Mouse (Mus musculus): Measurements from ENCODE around the gene Zfp719. TPM values are rescaled to one million over a fixed set of nuclear protein-coding genes. Genes with fewer than 3 reads are reported as not detected.

The Zfp719 gene
- polyA plus RNA-seq, 1 experiment: 11.6 TPM

DNA sequence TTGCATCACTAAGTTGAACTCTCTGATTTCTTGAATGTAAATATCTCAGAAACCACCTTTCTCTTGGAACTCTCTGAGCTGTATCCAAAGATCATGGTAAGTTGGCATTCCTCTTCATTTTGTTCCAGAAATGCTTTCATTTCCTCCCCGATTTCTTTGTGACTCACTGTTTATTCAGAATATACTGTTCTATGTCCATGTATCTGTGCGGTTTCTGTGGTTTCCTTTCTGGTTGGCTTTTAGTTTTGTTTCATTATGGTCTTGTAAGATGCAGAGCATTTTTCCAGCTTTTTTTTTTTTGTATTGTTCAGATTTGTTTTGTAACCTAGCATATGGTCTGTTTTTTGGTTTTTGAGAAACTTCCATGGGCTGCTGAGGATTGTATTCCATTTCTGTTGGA lies 8.2 kb upstream of the Zfp719 start:
- WGBS: 97% methylated on average over 2 of the region's 2 CpGs
- H3K27me3 ChIP-seq (ENCODE audit: control insufficient read depth, insufficient read depth, low read length): no peaks in the 10 kb centered on the region
- H3K4me1 ChIP-seq (ENCODE audit: control insufficient read depth, insufficient read depth, low read length): no peaks in the 10 kb centered on the region
- DNase-seq: no peak
- no peak overlapping the region for H3K4me3 ChIP-seq (replicated peaks; ENCODE audit: insufficient read depth, low read depth, low read length)
- no peak overlapping the region for H3K27ac ChIP-seq (ENCODE audit: insufficient read depth, low read length)
- TF ChIP-seq CTCF (IDR thresholded peaks at IDR 0.05; ENCODE audit: borderline replicate concordance, insufficient read depth, low read depth, low read length): no peak
- TF ChIP-seq POLR2A (IDR thresholded peaks at IDR 0.05; ENCODE audit: borderline replicate concordance, insufficient read depth, low read length): no peak

DNA sequence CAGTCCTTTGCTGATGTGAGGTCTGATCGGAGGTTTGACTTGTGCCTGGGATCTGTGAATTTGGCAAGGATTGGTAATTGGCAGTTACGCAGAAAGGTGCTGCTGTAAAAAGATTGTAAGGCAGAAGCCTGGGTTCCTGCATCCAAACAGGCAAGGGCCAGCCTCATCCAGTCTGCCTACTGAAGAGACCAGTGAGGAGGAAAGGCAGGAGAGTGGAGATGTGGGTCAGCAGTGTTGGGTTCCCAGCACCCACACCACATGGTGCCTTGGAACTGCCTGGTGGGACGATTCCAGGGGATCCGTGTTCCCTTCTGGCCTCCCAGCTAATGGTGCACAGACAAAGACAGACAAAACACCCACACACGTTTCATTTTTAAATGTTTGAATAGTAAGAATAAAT lies 1.1 kb downstream of the Zfp719 start:
- no peaks in the 10 kb centered on the region for H3K27me3 ChIP-seq (ENCODE audit: control insufficient read depth, insufficient read depth, low read length)
- H3K4me3 ChIP-seq (replicated peaks; ENCODE audit: insufficient read depth, low read depth, low read length): peak overlapping the region; percentile 89
- 8% methylated on average over 5 of the region's 5 CpGs for WGBS
- H3K4me1 ChIP-seq (ENCODE audit: control insufficient read depth, insufficient read depth, low read length): peaks cover 7% of the 10 kb centered on the region
- no peak for TF ChIP-seq POLR2A (IDR thresholded peaks at IDR 0.05; ENCODE audit: borderline replicate concordance, insufficient read depth, low read length)
- H3K27ac ChIP-seq (ENCODE audit: insufficient read depth, low read length): peak overlapping the region; percentile 61; the same call in 1 of the 2 replicates
- DNase-seq: peak; percentile 27 to 28

DNA sequence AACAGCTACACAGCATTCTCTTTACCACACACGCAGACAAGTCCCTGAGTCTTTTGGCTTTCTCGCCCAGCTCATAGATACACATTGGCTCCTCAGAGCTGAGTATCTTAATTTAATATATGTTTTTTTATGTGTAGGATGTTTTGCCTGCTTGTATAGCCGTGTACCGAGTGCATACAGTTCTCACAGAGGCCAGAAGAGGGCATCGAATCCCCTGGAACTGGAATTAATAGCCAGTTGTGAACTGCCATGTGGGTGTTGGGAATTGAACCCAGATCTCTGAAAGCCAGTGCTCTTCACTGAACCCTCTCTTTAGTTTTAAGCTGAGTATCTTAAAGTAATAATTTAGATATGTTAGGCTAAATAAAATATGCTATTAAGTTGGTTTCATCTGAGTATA lies 5.4 kb downstream of the Zfp719 start:
- H3K4me1 ChIP-seq (ENCODE audit: control insufficient read depth, insufficient read depth, low read length): peaks cover 7% of the 10 kb centered on the region
- no peak for DNase-seq
- H3K27me3 ChIP-seq (ENCODE audit: control insufficient read depth, insufficient read depth, low read length): no peaks in the 10 kb centered on the region
- no peak overlapping the region for H3K27ac ChIP-seq (ENCODE audit: insufficient read depth, low read length)
- H3K4me3 ChIP-seq (replicated peaks; ENCODE audit: insufficient read depth, low read depth, low read length): no peak overlapping the region
- TF ChIP-seq CTCF (IDR thresholded peaks at IDR 0.05; ENCODE audit: borderline replicate concordance, insufficient read depth, low read depth, low read length) (no peak), POLR2A (IDR thresholded peaks at IDR 0.05; ENCODE audit: borderline replicate concordance, insufficient read depth, low read length) (no peak)
- WGBS: 83% methylated on average over 5 of the region's 5 CpGs

DNA sequence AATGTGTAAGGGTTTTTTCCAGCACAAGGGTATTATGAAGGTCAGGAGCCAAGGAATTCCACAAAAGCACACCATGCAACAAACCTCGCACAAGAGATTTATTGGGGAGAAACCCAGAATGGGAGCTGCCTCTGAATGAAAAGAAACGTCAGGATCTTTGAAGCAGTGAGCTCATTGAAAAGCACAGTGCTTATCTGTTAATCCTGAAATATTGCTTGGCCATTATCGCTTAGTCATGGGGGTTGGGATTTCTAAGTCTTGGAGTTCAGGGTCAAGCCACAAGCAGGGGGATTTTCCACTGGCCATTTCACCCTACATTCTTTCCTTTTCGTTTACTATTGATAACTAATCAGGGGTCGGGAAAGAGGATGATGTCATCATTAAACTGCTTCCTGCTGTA lies 22.5 kb downstream of the Zfp719 start:
- H3K27ac ChIP-seq (ENCODE audit: insufficient read depth, low read length): no peak overlapping the region
- no peaks in the 10 kb centered on the region for H3K4me1 ChIP-seq (ENCODE audit: control insufficient read depth, insufficient read depth, low read length)
- H3K27me3 ChIP-seq (ENCODE audit: control insufficient read depth, insufficient read depth, low read length): no peaks in the 10 kb centered on the region; the same call in 1 of the 2 replicates
- TF ChIP-seq CTCF (IDR thresholded peaks at IDR 0.05; ENCODE audit: borderline replicate concordance, insufficient read depth, low read depth, low read length) (no peak), POLR2A (IDR thresholded peaks at IDR 0.05; ENCODE audit: borderline replicate concordance, insufficient read depth, low read length) (no peak)
- no peak for DNase-seq
- WGBS: 41% methylated on average over 5 of the region's 5 CpGs
- no peak overlapping the region for H3K4me3 ChIP-seq (replicated peaks; ENCODE audit: insufficient read depth, low read depth, low read length)

DNA sequence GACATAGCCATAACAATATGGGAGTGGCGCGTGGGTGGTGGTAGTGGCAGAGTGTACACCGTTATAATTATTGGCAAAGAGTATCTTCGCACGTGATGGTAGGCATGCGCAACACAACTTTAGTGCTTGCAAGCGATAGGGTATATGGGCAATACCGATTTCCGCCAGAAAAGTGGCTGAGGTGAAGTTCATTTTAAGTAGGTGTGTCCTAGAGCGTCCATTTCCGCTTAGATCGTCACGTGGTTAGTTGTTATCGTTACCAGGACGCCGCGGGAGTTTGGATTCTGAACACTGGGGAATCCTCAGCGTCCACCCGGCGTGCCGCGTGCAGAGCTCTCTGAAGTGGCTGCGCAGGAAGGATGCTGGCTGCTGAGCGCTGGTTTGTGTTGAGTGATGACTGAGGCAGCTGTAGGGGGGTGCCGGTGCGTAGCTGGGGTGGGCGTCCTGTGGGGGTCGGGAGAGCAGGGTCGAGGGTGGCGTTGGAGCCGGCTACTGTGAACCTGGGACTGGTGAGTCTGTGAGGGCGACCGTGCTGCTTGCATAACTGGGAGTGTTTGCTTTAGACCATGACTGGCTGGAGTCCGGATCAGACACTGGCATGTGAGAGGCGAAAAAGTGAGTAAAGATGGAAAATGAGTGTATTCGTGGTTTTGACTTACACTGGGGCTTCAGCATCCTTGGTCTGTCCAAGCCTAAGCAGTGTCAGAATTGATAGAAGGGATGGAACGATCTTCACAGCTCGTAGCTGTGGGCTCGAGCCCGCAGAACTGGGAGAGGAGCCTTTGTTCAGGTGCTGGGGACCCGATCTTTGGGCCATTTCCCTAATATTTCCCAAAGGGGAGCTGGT lies 27.7 kb downstream of the Zfp719 start, which contains the start of gene Zfp819:
Zfp819 (plus strand) TSS at position 274 of the 847 bp plus-strand sequence.
- 13% methylated on average over 41 of the region's 41 CpGs for whole genome bisulfite sequencing
- TF ChIP-seq CTCF (IDR thresholded peaks at IDR 0.05; ENCODE audit: borderline replicate concordance, insufficient read depth, low read depth, low read length) (no peak), POLR2A (IDR thresholded peaks at IDR 0.05; ENCODE audit: borderline replicate concordance, insufficient read depth, low read length) (no peak)
- Histone ChIP-seq H3K4me1 (ENCODE audit: control insufficient read depth, insufficient read depth, low read length) (no peaks in the 10 kb centered on the region), H3K27ac (ENCODE audit: insufficient read depth, low read length) (no peak within 1 kb of the TSS), H3K4me3 (replicated peaks; ENCODE audit: insufficient read depth, low read depth, low read length) (peak within 1 kb of the TSS; percentile 30), H3K27me3 (ENCODE audit: control insufficient read depth, insufficient read depth, low read length) (no peaks in the 10 kb centered on the region; the same call in 1 of the 2 replicates)
- DNase-seq: peak; percentile 25 to 30

DNA sequence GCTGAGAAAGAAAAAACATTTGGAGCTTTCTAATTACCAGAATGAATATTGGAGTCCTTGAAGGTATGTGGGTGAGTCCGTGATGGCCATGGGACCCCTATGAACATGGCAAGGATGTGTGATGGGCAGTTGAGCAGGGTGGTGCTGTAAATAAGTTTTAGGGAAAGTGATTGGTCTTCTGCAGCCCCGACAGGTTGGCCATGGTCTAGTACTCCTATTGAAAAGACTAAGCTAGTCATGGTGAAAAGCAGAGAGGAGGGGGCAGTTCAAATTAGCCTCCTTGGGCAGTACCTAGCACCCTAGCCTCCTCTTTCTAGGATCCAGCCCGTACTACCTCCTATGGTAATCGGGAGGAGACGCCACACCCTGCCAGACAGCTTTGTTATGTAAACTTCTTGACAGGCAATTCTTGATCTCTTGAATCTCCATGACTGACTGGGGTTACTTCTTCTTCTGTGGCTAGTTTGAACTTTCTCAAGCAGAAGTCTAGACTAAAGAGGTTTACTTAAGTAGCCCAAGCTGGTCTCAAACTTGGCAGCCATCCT lies 28.4 kb downstream of the Zfp719 start:
- WGBS: 36% methylated on average over 5 of the region's 5 CpGs
- no peak overlapping the region for H3K27ac ChIP-seq (ENCODE audit: insufficient read depth, low read length)

DNA sequence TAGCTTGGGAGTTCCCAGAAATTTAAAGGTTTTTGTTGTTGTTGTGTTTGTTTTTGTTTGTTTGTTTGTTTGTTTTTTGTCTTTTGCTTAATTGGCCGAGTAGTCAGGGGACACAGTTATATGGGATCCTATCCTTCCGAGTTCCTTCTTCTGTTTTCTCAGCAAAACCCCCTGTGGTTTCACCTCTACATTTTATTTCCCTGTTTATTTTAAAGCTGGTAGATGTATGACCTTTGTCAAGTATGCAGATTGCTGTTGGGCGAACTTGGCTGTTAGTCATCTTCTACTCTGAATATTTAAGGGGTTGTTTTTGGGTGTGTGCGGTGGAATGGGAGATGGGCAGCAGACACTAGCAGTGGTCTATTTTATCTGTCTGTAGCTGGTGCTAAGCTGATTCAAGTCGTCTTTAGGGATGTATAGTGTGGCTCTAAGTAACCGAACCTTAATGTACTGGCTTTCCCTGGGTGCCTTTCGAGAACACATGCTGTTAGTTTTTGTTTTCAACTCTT lies 29.0 kb downstream of the Zfp719 start:
- no peaks in the 10 kb centered on the region; the same call in 1 of the 2 replicates for H3K27me3 ChIP-seq (ENCODE audit: control insufficient read depth, insufficient read depth, low read length)
- TF ChIP-seq CTCF (IDR thresholded peaks at IDR 0.05; ENCODE audit: borderline replicate concordance, insufficient read depth, low read depth, low read length) (no peak), POLR2A (IDR thresholded peaks at IDR 0.05; ENCODE audit: borderline replicate concordance, insufficient read depth, low read length) (no peak)
- DNase-seq: no peak
- no peaks in the 10 kb centered on the region for H3K4me1 ChIP-seq (ENCODE audit: control insufficient read depth, insufficient read depth, low read length)
- 80% methylated on average over 7 of the region's 7 CpGs for WGBS
- no peak overlapping the region for H3K27ac ChIP-seq (ENCODE audit: insufficient read depth, low read length)
- no peak overlapping the region for H3K4me3 ChIP-seq (replicated peaks; ENCODE audit: insufficient read depth, low read depth, low read length)

More for the DNA sequence above, 28.4 kb downstream of the Zfp719 start:
- no peak for DNase-seq
- Histone ChIP-seq H3K4me1 (ENCODE audit: control insufficient read depth, insufficient read depth, low read length) (no peaks in the 10 kb centered on the region), H3K4me3 (replicated peaks; ENCODE audit: insufficient read depth, low read depth, low read length) (no peak overlapping the region), H3K27me3 (ENCODE audit: control insufficient read depth, insufficient read depth, low read length) (no peaks in the 10 kb centered on the region; the same call in 1 of the 2 replicates)
- no peak for TF ChIP-seq CTCF (IDR thresholded peaks at IDR 0.05; ENCODE audit: borderline replicate concordance, insufficient read depth, low read depth, low read length)
- TF ChIP-seq POLR2A (IDR thresholded peaks at IDR 0.05; ENCODE audit: borderline replicate concordance, insufficient read depth, low read length): no peak

Measured in cerebellum, adult 2 months (tissue).